Mouse (Mus musculus) heart, embryonic 16.5 days (tissue): ENCODE data around the gene Tigar. TPM values are rescaled to one million over a fixed set of nuclear protein-coding genes. Genes with fewer than 3 reads are reported as not detected.
A peak's percentile ranks its signal among the peaks of the same experiment; 100 is the strongest.

Experiments used
- ATAC-seq: fragments of 200-750 bp; cut with Nextera tagmentation; replicated peaks from 2 replicates; pipeline ENCODE4 v1.8.0; 2017; ENCODE audit warnings: moderate number of reproducible peaks; ENCODE audit not compliant: insufficient read depth, low FRiP score; ENCODE audit errors: extremely low read depth
- H3K27ac ChIP-seq: fragments of 300-500 bp; sonication (generic); 2 replicates; pipeline ENCODE4 v1.5.1; 2014; ENCODE audit warnings: mild to moderate bottlenecking, low read length, control low read depth, moderate library complexity
- H3K27me3 ChIP-seq: fragments of 300-500 bp; sonication (generic); 2 replicates; pipeline ENCODE4 v1.6.1; 2014; ENCODE audit warnings: low read length, mixed read lengths; ENCODE audit not compliant: control insufficient read depth, insufficient read depth
- H3K36me3 ChIP-seq: fragments of 300-500 bp; sonication (generic); 2 replicates; pipeline ENCODE4 v1.6.1; 2014; ENCODE audit not compliant: control insufficient read depth, insufficient read depth
- H3K4me1 ChIP-seq: fragments of 300-500 bp; sonication (generic); 2 replicates; pipeline ENCODE4 v1.6.1; 2014; ENCODE audit warnings: low read length, mixed read lengths; ENCODE audit not compliant: control insufficient read depth, insufficient read depth
- H3K4me2 ChIP-seq: fragments of 300-500 bp; sonication (generic); 2 replicates; pipeline ENCODE4 v1.6.1; 2014; ENCODE audit warnings: low read depth, mild to moderate bottlenecking, control low read depth, low read length
- H3K4me3 ChIP-seq: fragments of 300-500 bp; sonication (generic); 2 replicates; pipeline ENCODE4 v1.5.1; 2014; ENCODE audit warnings: mild to moderate bottlenecking, control low read depth, low read length
- H3K9ac ChIP-seq: fragments of 300-500 bp; sonication (generic); 2 replicates; pipeline ENCODE4 v1.6.1; 2014; ENCODE audit warnings: low read length, control low read depth
- H3K9me3 ChIP-seq: fragments of 300-500 bp; sonication (generic); replicated peaks from 2 replicates; pipeline ENCODE4 v1.6.1; 2016; ENCODE audit warnings: low read length; ENCODE audit not compliant: control insufficient read depth
- WGBS: fragments of 180-500 bp; shearing (Covaris S2); extraction: QIAGEN DNeasy Blood & Tissue Kit; methylation state at CpG from one replicate; pipeline ENCODE4 v1.1.7; 2014; 5-methylcytosine and 5-hydroxymethylcytosine counted together
- polyA plus RNA-seq: library from polyadenylated mRNA; unstranded; fragments of >200 nt; fragmentation: Nextera tagmentation; extraction: Ambion mirVana; gene quantifications from 2 replicates; pipeline ENCODE4 v1.2.1, GENCODE M21; 2015

The Tigar gene
- polyA plus RNA-seq, 1 experiment from 2014 or later: 7.7 TPM

GRCm38 (mm10) chr6:127064815-127065214, 44.5 kb downstream of the Tigar start:
- Histone ChIP-seq H3K36me3 (no peaks in the 10 kb centered on the region), H3K9ac (peak overlapping the region; percentile 65), H3K9me3 (no peaks in the 10 kb centered on the region), H3K27ac (0 out of 2 replicates have a peak overlapping the region, but pooled peaks have one; percentile 3), H3K4me1 (peaks cover 10% of the 10 kb centered on the region; the same call in 1 of the 2 replicates), H3K4me2 (peak overlapping the region; percentile 65), H3K27me3 (no peaks in the 10 kb centered on the region), H3K4me3 (peak overlapping the region; percentile 36)
- ATAC-seq: peak; percentile 88
- 2% methylated on average over 14 of the region's 14 CpGs for WGBS

- no peaks in the 10 kb centered on the region for H3K27me3 ChIP-seq
- H3K4me3 ChIP-seq: no peak overlapping the region
- H3K36me3 ChIP-seq: no peaks in the 10 kb centered on the region
- H3K9me3 ChIP-seq: no peaks in the 10 kb centered on the region
- no peak for ATAC-seq
- no peak overlapping the region for H3K4me2 ChIP-seq
- H3K9ac ChIP-seq: no peak overlapping the region
- peaks cover 10% of the 10 kb centered on the region; the same call in 1 of the 2 replicates for H3K4me1 ChIP-seq
- WGBS: 85% methylated on average over 3 of the region's 3 CpGs
- H3K27ac ChIP-seq: no peak overlapping the region
Measured at GRCm38 (mm10) chr6:127063915-127064314, 45.4 kb downstream of the Tigar start.

GRCm38 (mm10) chr6:127059975-127060374, 49.4 kb downstream of the Tigar start:
- ATAC-seq: no peak

GRCm38 (mm10) chr6:127056990-127057588, 52.3 kb downstream of the Tigar start:
- Histone ChIP-seq H3K9me3 (no peaks in the 10 kb centered on the region), H3K27me3 (no peaks in the 10 kb centered on the region), H3K4me2 (no peak overlapping the region), H3K36me3 (no peaks in the 10 kb centered on the region), H3K9ac (no peak overlapping the region), H3K4me1 (no peaks in the 10 kb centered on the region), H3K27ac (no peak overlapping the region), H3K4me3 (no peak overlapping the region)
- WGBS: 55% methylated on average over 12 of the region's 12 CpGs
- no peak for ATAC-seq

More at GRCm38 (mm10) chr6:127059975-127060374, 49.4 kb downstream of the Tigar start:
- Histone ChIP-seq H3K4me3 (no peak overlapping the region), H3K4me1 (peaks cover 6% of the 10 kb centered on the region; the same call in 1 of the 2 replicates), H3K27me3 (no peaks in the 10 kb centered on the region), H3K9ac (no peak overlapping the region), H3K4me2 (no peak overlapping the region), H3K9me3 (no peaks in the 10 kb centered on the region), H3K36me3 (no peaks in the 10 kb centered on the region), H3K27ac (no peak overlapping the region)
- WGBS: 77% methylated on average over 4 of the region's 4 CpGs

GRCm38 (mm10) chr6:127050847-127051246, 58.5 kb downstream of the Tigar start:
- H3K4me3 ChIP-seq: no peak overlapping the region
- H3K9ac ChIP-seq: no peak overlapping the region
- no peaks in the 10 kb centered on the region for H3K9me3 ChIP-seq
- ATAC-seq: no peak
- H3K27ac ChIP-seq: no peak overlapping the region
- H3K27me3 ChIP-seq: no peaks in the 10 kb centered on the region
- no peaks in the 10 kb centered on the region for H3K4me1 ChIP-seq
- no peaks in the 10 kb centered on the region for H3K36me3 ChIP-seq
- 65% methylated on average over 4 of the region's 4 CpGs for WGBS
- no peak overlapping the region for H3K4me2 ChIP-seq

GRCm38 (mm10) chr6:127044909-127045308, 64.4 kb downstream of the Tigar start:
- 29% methylated on average over 6 of the region's 6 CpGs for WGBS
- H3K27ac ChIP-seq: no peak overlapping the region
- ATAC-seq: peak; percentile 60; the same call in 1 of the 2 replicates
- peak overlapping the region; percentile 15; the same call in 1 of the 2 replicates for H3K4me2 ChIP-seq
- no peaks in the 10 kb centered on the region for H3K27me3 ChIP-seq
- H3K36me3 ChIP-seq: no peaks in the 10 kb centered on the region
- peaks cover 8% of the 10 kb centered on the region; the same call in 1 of the 2 replicates for H3K4me1 ChIP-seq
- H3K9ac ChIP-seq: no peak overlapping the region
- H3K9me3 ChIP-seq: 0 out of 2 replicates have a peak, but pooled peaks cover 2% of the 10 kb centered on the region
- H3K4me3 ChIP-seq: no peak overlapping the region

Other genes with a start within 250 kb of the Tigar start
- 0.39 and 0.59 TPM in 2 replicates for gene Dyrk4, start 187.7 kb downstream of the Tigar start, polyA plus RNA-seq
- 27.8 and 32.8 TPM in 2 replicates for gene Rad51ap1, start 170.0 kb downstream of the Tigar start, polyA plus RNA-seq
- gene D6Wsu163e, start 169.6 kb downstream of the Tigar start, polyA plus RNA-seq: 14.3 and 16.0 TPM in 2 replicates
- gene Fgf6, start 94.0 kb downstream of the Tigar start, polyA plus RNA-seq: 0.13 TPM in 1 of 2 replicates, not detected in the other
- gene Fgf23, start 36.7 kb downstream of the Tigar start, polyA plus RNA-seq: 0.16 and 0.20 TPM in 2 replicates
- gene Ccnd2, start 42.6 kb upstream of the Tigar start, polyA plus RNA-seq: 450 and 476 TPM in 2 replicates